In genomic region chr16:43980110-43980609, GRCm38 (mm10) we compare ENCODE assay signal across 8 mouse cellular contexts. TPM values are rescaled to one million over a fixed set of nuclear protein-coding genes. Genes with fewer than 3 reads are reported as not detected.
DNase-seq lines count a peak whose midpoint lies in the region; ATAC-seq and TF ChIP-seq lines count a peak whose summit lies in the region.

No protein-coding gene starts in this region.

- 32% methylated on average over 9 of the region's 9 CpGs for WGBS in forebrain, embryonic 10.5 days
- WGBS in limb, embryonic 14.5 days: 28% methylated on average over 9 of the region's 9 CpGs

- H3K4me3 ChIP-seq in gastrocnemius, adult 2 months: peak overlapping the region; percentile 91
- peak overlapping the region; percentile 82 for H3K4me3 ChIP-seq in forebrain, embryonic 10.5 days
- peak overlapping the region; percentile 68 for H3K4me3 ChIP-seq in limb, embryonic 14.5 days (replicated peaks; ENCODE audit: low read length)

- TF ChIP-seq CTCF in gastrocnemius, adult 2 months (IDR thresholded peaks at IDR 0.05): no peak

- intact Hi-C loops in gastrocnemius, adult 2 months (cut with DNase I): no loop called here
- intact Hi-C loops in gastrocnemius, postnatal 36 days (cut with DNase I): no loop called here

- peak overlapping the region; percentile 100 for H3K4me2 ChIP-seq in limb, embryonic 14.5 days (replicated peaks; ENCODE audit: low read depth, low read length, severe bottlenecking)

- H3K27me3 ChIP-seq in forebrain, embryonic 10.5 days (ENCODE audit: poor library complexity, severe bottlenecking): peaks cover 51% of the 10 kb centered on the region
- H3K27me3 ChIP-seq in limb, embryonic 14.5 days (ENCODE audit: control insufficient read depth, insufficient read depth, low read length): 0 out of 2 replicates have a peak, but pooled peaks cover 8% of the 10 kb centered on the region

- no peaks in the 10 kb centered on the region for H3K36me3 ChIP-seq in forebrain, embryonic 10.5 days (replicated peaks)
- H3K36me3 ChIP-seq in limb, embryonic 14.5 days (ENCODE audit: control insufficient read depth, insufficient read depth, low read length): no peaks in the 10 kb centered on the region

- TF ChIP-seq POLR2A in limb, embryonic 14.5 days (IDR thresholded peaks at IDR 0.05; ENCODE audit: borderline replicate concordance, extremely low read depth, insufficient read depth, insufficient read length): no peak

- no peaks in the 10 kb centered on the region for H3K9me3 ChIP-seq in forebrain, embryonic 10.5 days
- H3K9me3 ChIP-seq in limb, embryonic 14.5 days (ENCODE audit: control insufficient read depth, low read length): no peaks in the 10 kb centered on the region

- H3K27ac ChIP-seq in gastrocnemius, adult 2 months: no peak overlapping the region
- peak overlapping the region; percentile 71 for H3K27ac ChIP-seq in forebrain, embryonic 10.5 days
- no peak overlapping the region for H3K27ac ChIP-seq in limb, embryonic 14.5 days (replicated peaks; ENCODE audit: low read depth, low read length)

- H3K9ac ChIP-seq in limb, embryonic 14.5 days (ENCODE audit: low read depth, low read length, severe bottlenecking): peak overlapping the region; percentile 59

- ATAC-seq in limb, embryonic 14.5 days (ENCODE audit: low FRiP score, low read depth): no peak

- no peak for DNase-seq in gastrocnemius, adult 2 months
- DNase-seq in gastrocnemius, postnatal 36 days: no peak
- DNase-seq in CD4-positive, CD25-positive, alpha-beta regulatory T cell, adult 2 months (ENCODE audit: low read depth, low spot score): peak; percentile 54
- DNase-seq in forebrain, embryonic 10.5 days (ENCODE audit: extremely low spot score, low spot score): peak; percentile 39
- DNase-seq in limb, embryonic 14.5 days (ENCODE audit: low spot score): no peak
- no peak for DNase-seq in adrenal gland, postnatal 4 days (ENCODE audit: low spot score in 2 of 2)
- DNase-seq in spleen, adult 12 weeks (ENCODE audit: low spot score): no peak
- no peak for DNase-seq in adrenal gland, postnatal 14 days

- H3K4me1 ChIP-seq in forebrain, embryonic 10.5 days: peaks cover 21% of the 10 kb centered on the region
- peaks cover 5% of the 10 kb centered on the region; the same call in 1 of the 2 replicates for H3K4me1 ChIP-seq in limb, embryonic 14.5 days (ENCODE audit: control insufficient read depth, insufficient read depth, low read length)

RNA-seq across cellular contexts. Expression of gene Zdhhc23, which starts 0.6 kb away (rescaled TPM):
- total RNA-seq in gastrocnemius, adult 2 months (2021): 10 to 100 TPM in 1 of 2 experiments, 1 to 10 TPM in 1; 8.4 to 24.7 TPM
- 10 to 100 TPM in 1 of 2 experiments, 1 to 10 TPM in 1; 7.5 to 10.9 TPM for total RNA-seq in gastrocnemius, postnatal 36 days (2021)
- polyA plus RNA-seq in forebrain, embryonic 10.5 days (2016; fragmentation: Nextera tagmentation; extraction: Ambion mirVana): 0.66 TPM in 2 replicates
- 0.81 and 0.97 TPM in 2 replicates for polyA plus RNA-seq in limb, embryonic 14.5 days (2012; rRNA removed)
- 0.62 and 1.3 TPM in 2 replicates for polyA plus RNA-seq in limb, embryonic 14.5 days (2014; fragmentation: Nextera tagmentation; extraction: Ambion mirVana)
- total RNA-seq in adrenal gland, postnatal 4 days (2021): 1 to 10 TPM in 1 of 2 experiments, under 1 TPM in 1; 0.73 to 1.9 TPM
- total RNA-seq in adrenal gland, postnatal 14 days (2021): 0.82 and 1.1 TPM in 2 replicates

RNA-seq across cellular contexts. Expression of gene Qtrt2, which starts 53.6 kb away (rescaled TPM):
- total RNA-seq in gastrocnemius, adult 2 months (2021): 10 to 100 TPM; 11.0 to 11.4 TPM
- total RNA-seq in gastrocnemius, postnatal 36 days (2021): 10 to 100 TPM in 1 of 2 experiments, 1 to 10 TPM in 1; 8.4 to 10.8 TPM
- polyA plus RNA-seq in forebrain, embryonic 10.5 days (2016; fragmentation: Nextera tagmentation; extraction: Ambion mirVana): 33.9 and 38.1 TPM in 2 replicates
- 57.5 and 59.7 TPM in 2 replicates for polyA plus RNA-seq in limb, embryonic 14.5 days (2012; rRNA removed)
- polyA plus RNA-seq in limb, embryonic 14.5 days (2014; fragmentation: Nextera tagmentation; extraction: Ambion mirVana): 31.2 and 34.2 TPM in 2 replicates
- total RNA-seq in adrenal gland, postnatal 4 days (2021): 10 to 100 TPM; 45.5 to 46.5 TPM
- total RNA-seq in adrenal gland, postnatal 14 days (2021): 31.5 and 31.9 TPM in 2 replicates

Comparison
In these comparisons a context has a peak if more than half of its experiments do, and no peak if none do; other contexts are left out.
1. DNase-seq: peak in CD4-positive, CD25-positive, alpha-beta regulatory T cell, adult 2 months (single experiment) and forebrain, embryonic 10.5 days (single experiment); none in gastrocnemius, adult 2 months (single experiment), gastrocnemius, postnatal 36 days (0 of 2), limb, embryonic 14.5 days (single experiment), adrenal gland, postnatal 4 days (0 of 2), spleen, adult 12 weeks (single experiment) and adrenal gland, postnatal 14 days (single experiment).
2. Peak in every context shown above with its lines, with median percentiles within 50 percentile points of each other: H3K4me3 ChIP-seq.